Mouse (Mus musculus): ENCODE measurements around the gene Cd209a. TPM values are rescaled to one million over a fixed set of nuclear protein-coding genes. Genes with fewer than 3 reads are reported as not detected.
"Not testable (repeated sequence)": the region's sequence is repeated elsewhere in the genome, so short reads cannot be mapped to it uniquely, and the experiment has no call there.

Gene Cd209a
- 0.20 TPM in 1 of 2 replicates, not detected in the other for polyA plus RNA-seq (2016; fragmentation: Nextera tagmentation; extraction: Ambion mirVana)

- H3K27me3 ChIP-seq = no peaks in the 10 kb centered on the region
- H3K4me1 ChIP-seq = no peaks in the 10 kb centered on the region
- H3K9ac ChIP-seq (replicated peaks) = no peak within 1 kb of the TSS
- H3K9me3 ChIP-seq = peaks cover 24% of the 10 kb centered on the region
- H3K4me2 ChIP-seq (replicated peaks) = no peak within 1 kb of the TSS
- 91% methylated on average over 4 of the region's 4 CpGs for WGBS
- H3K4me3 ChIP-seq = no peak within 1 kb of the TSS
- H3K27ac ChIP-seq (replicated peaks) = no peak within 1 kb of the TSS
- no peak for ATAC-seq (ENCODE audit: low FRiP score, low read depth)
- H3K36me3 ChIP-seq = no peaks in the 10 kb centered on the region
Measured at GRCm38 (mm10) chr8:3748761-3749160, at the start of gene Cd209a. Gene Cd209a (minus strand): TSS chr8:3748984.

- H3K27me3 ChIP-seq; H3K4me3 ChIP-seq; H3K27ac ChIP-seq (replicated peaks); H3K4me1 ChIP-seq; H3K36me3 ChIP-seq; H3K9ac ChIP-seq (replicated peaks); H3K4me2 ChIP-seq (replicated peaks); ATAC-seq (ENCODE audit: low FRiP score, low read depth): not testable (repeated sequence)
- H3K9me3 ChIP-seq = peaks cover 41% of the 10 kb centered on the region
- WGBS = 84% methylated on average over 5 of the region's 5 CpGs
Measured at GRCm38 (mm10) chr8:3768641-3769040, 19.9 kb upstream of the Cd209a start.

GRCm38 (mm10) chr8:3754261-3754850 lies 5.6 kb upstream of the Cd209a start:
- H3K4me2 ChIP-seq (replicated peaks) = no peak overlapping the region
- no peaks in the 10 kb centered on the region for H3K36me3 ChIP-seq
- H3K27me3 ChIP-seq = no peaks in the 10 kb centered on the region
- WGBS = 71% methylated on average over 18 of the region's 18 CpGs
- no peak overlapping the region for H3K9ac ChIP-seq (replicated peaks)
- no peaks in the 10 kb centered on the region for H3K4me1 ChIP-seq
- peaks cover 24% of the 10 kb centered on the region for H3K9me3 ChIP-seq
- no peak overlapping the region for H3K4me3 ChIP-seq
- ATAC-seq (ENCODE audit: low FRiP score, low read depth) = peak; percentile 98
- no peak overlapping the region for H3K27ac ChIP-seq (replicated peaks)

GRCm38 (mm10) chr8:3736947-3737346 lies 11.8 kb downstream of the Cd209a start:
- no peak for ATAC-seq (ENCODE audit: low FRiP score, low read depth)
- H3K27ac ChIP-seq (replicated peaks) = no peak overlapping the region

GRCm38 (mm10) chr8:3735599-3735998 lies 13.2 kb downstream of the Cd209a start:
- ATAC-seq (ENCODE audit: low FRiP score, low read depth) = no peak
- Histone ChIP-seq H3K27me3 (no peaks in the 10 kb centered on the region), H3K27ac (replicated peaks) (no peak overlapping the region), H3K9ac (replicated peaks) (no peak overlapping the region), H3K4me1 (no peaks in the 10 kb centered on the region), H3K4me3 (no peak overlapping the region), H3K4me2 (replicated peaks) (no peak overlapping the region), H3K36me3 (no peaks in the 10 kb centered on the region), H3K9me3 (no peaks in the 10 kb centered on the region)
- WGBS = 91% methylated on average over 2 of the region's 2 CpGs

More at GRCm38 (mm10) chr8:3736947-3737346, 11.8 kb downstream of the Cd209a start:
- Histone ChIP-seq H3K4me3 (no peak overlapping the region), H3K9me3 (no peaks in the 10 kb centered on the region), H3K27me3 (no peaks in the 10 kb centered on the region), H3K9ac (replicated peaks) (no peak overlapping the region), H3K4me1 (no peaks in the 10 kb centered on the region), H3K36me3 (no peaks in the 10 kb centered on the region), H3K4me2 (replicated peaks) (no peak overlapping the region)
- 94% methylated on average over 2 of the region's 2 CpGs for WGBS

GRCm38 (mm10) chr8:3734084-3734483 lies 14.7 kb downstream of the Cd209a start:
- Histone ChIP-seq H3K36me3 (no peaks in the 10 kb centered on the region), H3K9me3 (no peaks in the 10 kb centered on the region), H3K4me2 (replicated peaks) (no peak overlapping the region), H3K4me3 (no peak overlapping the region), H3K4me1 (no peaks in the 10 kb centered on the region), H3K9ac (replicated peaks) (no peak overlapping the region), H3K27me3 (no peaks in the 10 kb centered on the region), H3K27ac (replicated peaks) (no peak overlapping the region)
- ATAC-seq (ENCODE audit: low FRiP score, low read depth) = no peak
- 44% methylated on average over 1 of the region's 1 CpGs for WGBS

- no peak overlapping the region for H3K27ac ChIP-seq (replicated peaks)
- no peaks in the 10 kb centered on the region for H3K4me1 ChIP-seq
- H3K36me3 ChIP-seq = no peaks in the 10 kb centered on the region
- H3K4me3 ChIP-seq = no peak overlapping the region
- WGBS = 52% methylated on average over 1 of the region's 1 CpGs
- no peaks in the 10 kb centered on the region for H3K27me3 ChIP-seq
- no peak for ATAC-seq (ENCODE audit: low FRiP score, low read depth)
- H3K9ac ChIP-seq (replicated peaks) = no peak overlapping the region
- H3K9me3 ChIP-seq = no peaks in the 10 kb centered on the region
- H3K4me2 ChIP-seq (replicated peaks) = no peak overlapping the region
Measured at GRCm38 (mm10) chr8:3721041-3721440, 27.7 kb downstream of the Cd209a start.

- no peak for ATAC-seq (ENCODE audit: low FRiP score, low read depth)
- H3K4me1 ChIP-seq = no peaks in the 10 kb centered on the region
- H3K9ac ChIP-seq (replicated peaks) = no peak within 1 kb of the TSS
- WGBS = 82% methylated on average over 5 of the region's 5 CpGs
- no peak within 1 kb of the TSS for H3K4me3 ChIP-seq
- H3K36me3 ChIP-seq = no peaks in the 10 kb centered on the region
- no peak within 1 kb of the TSS for H3K4me2 ChIP-seq (replicated peaks)
- H3K27me3 ChIP-seq = no peaks in the 10 kb centered on the region
- no peak within 1 kb of the TSS for H3K27ac ChIP-seq (replicated peaks)
- no peaks in the 10 kb centered on the region for H3K9me3 ChIP-seq
Measured at GRCm38 (mm10) chr8:3720551-3720950, 28.2 kb downstream of the Cd209a start, which contains the start of gene Clec4g. Gene Clec4g (minus strand): TSS chr8:3720651.

- peak; percentile 72; the same call in 1 of the 2 replicates for ATAC-seq (ENCODE audit: low FRiP score, low read depth)
- Histone ChIP-seq H3K9ac (replicated peaks) (no peak overlapping the region), H3K36me3 (no peaks in the 10 kb centered on the region), H3K27me3 (no peaks in the 10 kb centered on the region), H3K27ac (replicated peaks) (no peak overlapping the region), H3K4me3 (no peak overlapping the region), H3K9me3 (no peaks in the 10 kb centered on the region), H3K4me2 (replicated peaks) (no peak overlapping the region), H3K4me1 (no peaks in the 10 kb centered on the region)
- 20% methylated on average over 14 of the region's 14 CpGs for WGBS
Measured at GRCm38 (mm10) chr8:3718559-3718958, 30.2 kb downstream of the Cd209a start.

- H3K27ac ChIP-seq (replicated peaks) = no peak overlapping the region
- no peaks in the 10 kb centered on the region for H3K27me3 ChIP-seq
- no peaks in the 10 kb centered on the region for H3K36me3 ChIP-seq
- no peak for ATAC-seq (ENCODE audit: low FRiP score, low read depth)
- no peak overlapping the region for H3K4me3 ChIP-seq
- WGBS = 86% methylated on average over 12 of the region's 12 CpGs
- no peak overlapping the region for H3K9ac ChIP-seq (replicated peaks)
- no peaks in the 10 kb centered on the region for H3K9me3 ChIP-seq
- no peak overlapping the region for H3K4me2 ChIP-seq (replicated peaks)
- H3K4me1 ChIP-seq = no peaks in the 10 kb centered on the region
Measured at GRCm38 (mm10) chr8:3717321-3717954, 31.3 kb downstream of the Cd209a start.

GRCm38 (mm10) chr8:3711646-3712045 lies 37.1 kb downstream of the Cd209a start:
- no peak overlapping the region for H3K4me3 ChIP-seq
- H3K4me1 ChIP-seq = no peaks in the 10 kb centered on the region
- H3K36me3 ChIP-seq = no peaks in the 10 kb centered on the region
- H3K27ac ChIP-seq (replicated peaks) = no peak overlapping the region
- no peaks in the 10 kb centered on the region for H3K27me3 ChIP-seq
- no peak overlapping the region for H3K9ac ChIP-seq (replicated peaks)
- 68% methylated on average over 2 of the region's 2 CpGs for WGBS
- H3K4me2 ChIP-seq (replicated peaks) = no peak overlapping the region
- no peak for ATAC-seq (ENCODE audit: low FRiP score, low read depth)
- H3K9me3 ChIP-seq = no peaks in the 10 kb centered on the region

- no peaks in the 10 kb centered on the region for H3K9me3 ChIP-seq
- WGBS = 83% methylated on average over 3 of the region's 3 CpGs
- no peak overlapping the region for H3K4me3 ChIP-seq
- H3K4me2 ChIP-seq (replicated peaks) = no peak overlapping the region
- no peak overlapping the region for H3K9ac ChIP-seq (replicated peaks)
- H3K4me1 ChIP-seq = no peaks in the 10 kb centered on the region
- H3K27me3 ChIP-seq = no peaks in the 10 kb centered on the region
- ATAC-seq (ENCODE audit: low FRiP score, low read depth) = no peak
- no peak overlapping the region for H3K27ac ChIP-seq (replicated peaks)
- H3K36me3 ChIP-seq = no peaks in the 10 kb centered on the region
Measured at GRCm38 (mm10) chr8:3710312-3710711, 38.5 kb downstream of the Cd209a start.

Data from midbrain, embryonic 12.5 days (tissue).